Mouse (Mus musculus) hindbrain, embryonic 14.5 days (tissue): Measurements from ENCODE around the gene Rad54l. TPM values are rescaled to one million over a fixed set of nuclear protein-coding genes. Genes with fewer than 3 reads are reported as not detected.
A peak's percentile ranks its signal among the peaks of the same experiment; 100 is the strongest.

Source experiments
- ATAC-seq: fragments of 200-750 bp; cut with Nextera tagmentation; 2 replicates; pipeline ENCODE4 v1.8.0; 2017; ENCODE audit warnings: moderate number of reproducible peaks, mild to moderate bottlenecking, moderate TSS enrichment, moderate library complexity; ENCODE audit not compliant: low FRiP score
- DNase-seq: peaks from one replicate; pipeline ENCODE4 v3.0.0-alpha.2; 2015; ENCODE audit warnings: low spot score
- H3K27ac ChIP-seq: fragments of 300-500 bp; sonication (generic); 2 replicates; pipeline ENCODE4 v1.5.1; 2014; ENCODE audit warnings: mild to moderate bottlenecking, moderate library complexity
- H3K27me3 ChIP-seq: fragments of 300-500 bp; sonication (generic); 2 replicates; pipeline ENCODE4 v1.6.1; 2014; ENCODE audit warnings: mild to moderate bottlenecking, low read length, mixed read lengths; ENCODE audit not compliant: control insufficient read depth, insufficient read depth
- H3K36me3 ChIP-seq: fragments of 300-500 bp; sonication (generic); replicated peaks from 2 replicates; pipeline ENCODE4 v1.6.1; 2014; ENCODE audit not compliant: control insufficient read depth, insufficient read depth
- H3K4me1 ChIP-seq: fragments of 300-500 bp; sonication (generic); replicated peaks from 2 replicates; pipeline ENCODE4 v1.6.1; 2014; ENCODE audit warnings: antibody characterized with exemption, low read length, mixed read lengths; ENCODE audit not compliant: control insufficient read depth, insufficient read depth
- H3K4me2 ChIP-seq: fragments of 300-500 bp; sonication (generic); replicated peaks from 2 replicates; pipeline ENCODE4 v1.6.1; 2014; ENCODE audit warnings: mild to moderate bottlenecking, moderate library complexity
- H3K4me3 ChIP-seq: fragments of 300-500 bp; sonication (generic); replicated peaks from 2 replicates; pipeline ENCODE4 v1.5.1; 2014; ENCODE audit warnings: mild to moderate bottlenecking, low read length
- H3K9ac ChIP-seq: fragments of 300-500 bp; sonication (generic); 2 replicates; pipeline ENCODE4 v1.6.1; 2014
- H3K9me3 ChIP-seq: fragments of 300-500 bp; sonication (generic); 2 replicates; pipeline ENCODE4 v1.6.1; 2016; ENCODE audit warnings: low read length; ENCODE audit not compliant: control insufficient read depth
- WGBS: fragments of 180-500 bp; shearing (Covaris S2); extraction: QIAGEN DNeasy Blood & Tissue Kit; methylation state at CpG from one replicate; pipeline ENCODE4 v1.1.7; 2014; 5-methylcytosine and 5-hydroxymethylcytosine counted together
- polyA plus RNA-seq: library from polyadenylated mRNA; unstranded; fragments of >200 nt; fragmentation: Nextera tagmentation; extraction: Ambion mirVana; gene quantifications from 2 replicates; pipeline ENCODE4 v1.2.1, GENCODE M21; 2014

Gene Rad54l
- polyA plus RNA-seq, 1 experiment from 2014 or later, result 7.0 TPM

- no peak for ATAC-seq
- DNase-seq, result no peak
- 3% methylated on average over 1 of the region's 1 CpGs for WGBS
- Histone ChIP-seq H3K4me3 (peak overlapping the region; percentile 46), H3K4me1 (peaks cover 7% of the 10 kb centered on the region; the same call in 1 of the 2 replicates), H3K27me3 (no peaks in the 10 kb centered on the region), H3K9me3 (no peaks in the 10 kb centered on the region), H3K27ac (no peak overlapping the region), H3K36me3 (no peaks in the 10 kb centered on the region), H3K9ac (no peak overlapping the region), H3K4me2 (peak overlapping the region; percentile 67)
These were observed 728 bp downstream of the Rad54l start for GRCm38 (mm10) chr4:116122762-116123161.

- H3K9me3 ChIP-seq, result no peaks in the 10 kb centered on the region
- H3K27ac ChIP-seq, result no peak overlapping the region
- 0 out of 2 replicates have a peak, but pooled peaks cover 3% of the 10 kb centered on the region for H3K36me3 ChIP-seq
- WGBS, result 54% methylated on average over 2 of the region's 2 CpGs
- H3K4me3 ChIP-seq, result no peak overlapping the region
- H3K4me1 ChIP-seq, result no peaks in the 10 kb centered on the region
- H3K27me3 ChIP-seq, result no peaks in the 10 kb centered on the region
- no peak for ATAC-seq
- DNase-seq, result no peak
- no peak overlapping the region for H3K4me2 ChIP-seq
- H3K9ac ChIP-seq, result no peak overlapping the region
These were observed 12.0 kb downstream of the Rad54l start for GRCm38 (mm10) chr4:116111486-116111885.

DNA sequence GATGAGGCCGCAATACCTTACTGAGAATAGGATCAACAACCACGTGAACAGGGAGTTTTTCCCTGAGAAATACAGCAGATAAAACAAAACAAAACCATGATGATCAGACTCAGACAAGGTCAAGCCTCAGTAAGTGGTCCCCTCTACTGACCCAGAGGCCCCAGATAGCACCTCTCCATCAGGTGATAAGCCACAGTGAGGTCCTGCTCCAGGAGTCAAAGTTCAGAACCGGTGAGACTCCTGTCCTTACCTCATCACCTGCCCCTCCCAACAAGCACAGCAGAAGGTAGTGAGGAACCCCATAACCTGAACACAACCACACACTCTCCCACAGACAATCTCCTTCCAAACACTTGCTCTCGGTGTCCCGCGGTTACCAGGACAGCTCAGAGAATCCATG, 12.8 kb downstream of the Rad54l start:
- Histone ChIP-seq H3K36me3 (0 out of 2 replicates have a peak, but pooled peaks cover 3% of the 10 kb centered on the region), H3K4me2 (no peak overlapping the region), H3K27me3 (no peaks in the 10 kb centered on the region), H3K4me1 (no peaks in the 10 kb centered on the region), H3K9ac (no peak overlapping the region), H3K27ac (no peak overlapping the region), H3K9me3 (no peaks in the 10 kb centered on the region), H3K4me3 (no peak overlapping the region)
- DNase-seq (no peak), ATAC-seq (no peak)
- 98% methylated on average over 6 of the region's 6 CpGs for WGBS

GRCm38 (mm10) chr4:116105278-116105677, 18.2 kb downstream of the Rad54l start:
- Histone ChIP-seq H3K4me2 (no peak overlapping the region), H3K27ac (no peak overlapping the region), H3K9me3 (no peaks in the 10 kb centered on the region), H3K27me3 (no peaks in the 10 kb centered on the region), H3K9ac (no peak overlapping the region), H3K4me3 (no peak overlapping the region), H3K4me1 (no peaks in the 10 kb centered on the region), H3K36me3 (0 out of 2 replicates have a peak, but pooled peaks cover 3% of the 10 kb centered on the region)
- no peak for DNase-seq
- WGBS, result 95% methylated on average over 5 of the region's 5 CpGs
- no peak for ATAC-seq

DNA sequence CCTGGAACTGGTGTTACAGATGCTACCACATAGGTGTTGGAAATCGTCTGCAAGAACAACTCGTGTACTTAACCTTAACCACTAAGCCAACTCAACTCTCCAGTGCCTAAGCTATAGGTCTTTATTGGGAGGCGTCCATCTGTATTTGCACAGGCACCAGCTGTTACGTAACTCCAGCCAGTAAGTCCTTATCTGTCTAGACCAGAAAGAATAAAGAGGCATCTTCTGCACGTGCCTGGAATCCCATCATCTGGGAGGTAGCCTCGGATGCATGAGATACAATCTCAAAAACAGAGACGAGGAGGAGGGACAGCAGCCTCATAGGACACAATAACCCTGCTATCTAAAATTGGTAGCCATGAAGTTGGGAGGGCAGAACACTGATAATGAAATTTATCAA, 22.5 kb downstream of the Rad54l start:
- H3K9me3 ChIP-seq, result no peaks in the 10 kb centered on the region
- no peaks in the 10 kb centered on the region for H3K27me3 ChIP-seq
- DNase-seq (no peak), ATAC-seq (no peak)
- H3K36me3 ChIP-seq, result peaks cover 41% of the 10 kb centered on the region
- no peak overlapping the region for H3K4me3 ChIP-seq
- no peak overlapping the region for H3K4me2 ChIP-seq
- H3K27ac ChIP-seq, result no peak overlapping the region
- H3K4me1 ChIP-seq, result no peaks in the 10 kb centered on the region
- no peak overlapping the region for H3K9ac ChIP-seq
- 90% methylated on average over 7 of the region's 7 CpGs for WGBS

DNA sequence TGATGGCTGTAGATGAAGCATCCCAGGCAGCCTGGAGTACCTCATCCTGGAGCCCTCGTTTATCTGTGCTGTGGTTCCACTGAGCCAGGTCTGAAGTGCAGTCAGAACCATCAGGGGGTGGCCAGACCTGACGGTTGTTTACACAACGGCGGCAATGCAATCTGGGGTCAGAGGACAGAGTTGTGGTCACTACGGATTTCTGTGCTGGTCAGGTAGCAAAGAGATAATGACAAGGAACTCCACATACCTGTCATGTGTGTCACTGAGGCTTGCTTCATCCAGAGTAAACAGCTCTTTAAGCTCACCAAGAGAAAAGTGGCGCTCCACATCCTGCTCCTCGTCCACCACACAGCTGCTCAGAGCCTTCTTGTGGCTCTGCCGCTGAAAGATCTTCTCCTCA, 26.3 kb downstream of the Rad54l start:
- Histone ChIP-seq H3K4me2 (no peak overlapping the region), H3K27me3 (no peaks in the 10 kb centered on the region), H3K4me3 (no peak overlapping the region), H3K9me3 (no peaks in the 10 kb centered on the region), H3K4me1 (no peaks in the 10 kb centered on the region), H3K9ac (no peak overlapping the region), H3K36me3 (peaks cover 79% of the 10 kb centered on the region), H3K27ac (no peak overlapping the region)
- ATAC-seq (no peak), DNase-seq (no peak)
- WGBS, result 88% methylated on average over 8 of the region's 8 CpGs

DNA sequence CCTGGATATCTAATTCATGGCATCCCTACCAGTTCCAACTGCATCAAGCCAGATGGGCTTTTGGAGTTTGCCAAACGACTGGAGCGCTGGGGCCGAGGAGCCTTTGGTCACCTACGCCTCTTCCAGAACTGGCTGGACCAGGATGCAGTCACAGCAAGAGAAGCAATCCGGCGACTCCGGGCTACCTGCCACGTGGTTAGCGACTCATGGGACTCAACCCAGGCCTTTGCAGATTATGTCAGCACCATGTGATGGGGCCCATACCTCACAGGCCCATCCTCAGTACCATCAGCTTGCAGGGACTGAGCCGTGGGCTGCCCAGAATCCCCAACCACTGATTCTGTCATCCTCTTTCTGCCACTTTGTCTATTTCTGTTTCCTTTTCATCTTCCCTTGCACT, 27.2 kb downstream of the Rad54l start:
- 93% methylated on average over 10 of the region's 10 CpGs for WGBS

DNA sequence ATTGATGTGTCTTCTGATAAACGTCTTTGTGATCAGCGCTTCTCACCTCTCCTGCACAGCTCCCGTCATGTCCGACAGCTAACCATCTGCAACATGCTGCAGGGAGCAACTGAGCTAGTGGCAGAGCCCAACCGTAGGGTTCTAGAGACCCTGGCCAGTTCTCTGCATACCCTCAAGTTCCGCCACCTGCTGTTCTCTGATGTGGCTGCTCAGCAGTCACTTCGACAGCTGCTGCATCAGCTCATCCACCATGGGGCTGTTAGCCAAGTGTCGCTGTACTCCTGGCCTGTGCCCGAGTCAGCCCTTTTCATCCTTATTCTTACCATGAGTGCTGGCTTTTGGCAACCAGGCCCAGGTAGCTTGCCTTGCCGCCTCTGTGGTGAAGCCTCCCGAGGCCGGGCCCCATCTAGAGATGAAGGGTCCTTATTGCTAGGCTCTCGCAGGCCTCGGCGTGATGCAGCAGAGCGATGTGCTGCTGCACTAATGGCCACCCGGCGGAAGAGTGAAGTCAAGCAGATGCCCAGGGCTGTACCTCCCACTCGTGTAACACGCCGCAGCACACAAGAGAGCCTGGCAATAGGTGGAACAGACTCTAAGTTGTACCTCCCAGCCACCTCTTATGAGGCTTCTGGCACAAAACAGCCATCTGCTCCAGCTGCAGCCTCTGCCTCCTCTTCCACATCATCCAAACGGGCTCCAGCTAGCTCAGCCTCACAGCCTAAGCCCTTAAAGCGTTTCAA, 34.8 kb downstream of the Rad54l start:
- H3K9ac ChIP-seq, result no peak overlapping the region
- no peak for ATAC-seq
- H3K9me3 ChIP-seq, result no peaks in the 10 kb centered on the region
- no peaks in the 10 kb centered on the region for H3K27me3 ChIP-seq
- DNase-seq, result no peak
- H3K4me3 ChIP-seq, result no peak overlapping the region
- H3K36me3 ChIP-seq, result peaks cover 96% of the 10 kb centered on the region
- WGBS, result 89% methylated on average over 23 of the region's 23 CpGs
- no peak overlapping the region for H3K27ac ChIP-seq
- H3K4me2 ChIP-seq, result no peak overlapping the region
- no peaks in the 10 kb centered on the region for H3K4me1 ChIP-seq

More for the DNA sequence above, 27.2 kb downstream of the Rad54l start:
- H3K4me2 ChIP-seq, result no peak overlapping the region
- no peak overlapping the region for H3K9ac ChIP-seq
- no peak overlapping the region for H3K27ac ChIP-seq
- H3K9me3 ChIP-seq, result no peaks in the 10 kb centered on the region
- no peaks in the 10 kb centered on the region for H3K4me1 ChIP-seq
- H3K36me3 ChIP-seq, result peaks cover 88% of the 10 kb centered on the region
- no peak for DNase-seq
- ATAC-seq, result no peak
- no peak overlapping the region for H3K4me3 ChIP-seq
- H3K27me3 ChIP-seq, result no peaks in the 10 kb centered on the region

DNA sequence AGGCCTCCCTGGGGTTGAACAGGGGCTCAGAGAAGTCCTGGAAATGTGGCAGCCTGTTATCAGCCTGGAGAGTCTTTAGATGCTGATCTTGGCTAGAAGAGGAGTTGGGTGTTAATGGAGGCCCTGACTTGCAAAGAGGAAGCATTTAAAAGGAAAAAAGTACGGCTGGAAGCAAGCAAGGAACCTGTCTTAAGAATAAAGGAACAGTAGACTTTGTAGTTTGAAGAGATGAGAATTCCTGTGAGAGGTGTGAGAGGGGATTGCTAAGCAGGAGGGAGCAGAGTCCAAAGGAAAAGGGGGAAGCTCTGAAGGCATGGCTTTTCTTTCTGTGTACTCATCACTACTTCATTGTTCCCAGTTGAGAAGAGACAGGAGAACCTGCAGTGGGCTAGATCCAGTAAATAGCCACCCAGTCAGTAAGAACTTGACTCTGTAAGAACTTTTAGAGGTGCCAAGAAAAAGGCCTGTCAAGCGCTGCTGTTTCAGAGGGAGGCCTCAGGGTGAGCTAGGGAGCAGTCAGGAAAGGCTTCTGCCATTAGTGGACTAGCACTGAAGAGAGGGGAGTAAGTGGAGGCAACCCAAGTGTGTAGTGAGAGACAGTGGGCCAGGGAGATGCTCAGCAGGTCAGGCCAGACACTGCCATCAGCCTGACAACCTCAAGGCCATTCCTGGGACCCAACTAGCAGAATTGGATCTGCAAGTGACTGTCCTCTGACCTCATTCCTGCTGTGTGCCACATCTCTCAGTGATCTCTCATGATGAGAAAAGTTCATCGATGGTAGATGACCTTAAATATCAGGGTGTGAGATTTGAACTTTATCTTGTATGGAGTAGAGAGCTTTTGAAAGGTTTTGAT, 46.0 kb downstream of the Rad54l start:
- H3K9ac ChIP-seq, result peak overlapping the region; percentile 98
- H3K9me3 ChIP-seq, result no peaks in the 10 kb centered on the region
- peak overlapping the region; percentile 38; the same call in 1 of the 2 replicates for H3K27ac ChIP-seq
- ATAC-seq, result no peak
- H3K4me2 ChIP-seq, result peak overlapping the region; percentile 95
- DNase-seq, result no peak
- H3K27me3 ChIP-seq, result no peaks in the 10 kb centered on the region
- H3K4me3 ChIP-seq, result peak overlapping the region; percentile 94
- peaks cover 32% of the 10 kb centered on the region for H3K36me3 ChIP-seq
- H3K4me1 ChIP-seq, result peaks cover 31% of the 10 kb centered on the region
- whole genome bisulfite sequencing, result 61% methylated on average over 3 of the region's 3 CpGs
